Mouse (Mus musculus) forebrain, embryonic 15.5 days (tissue): ENCODE measurements at regions not wholly inside any gene's neighbourhood (a gene's known extent, or its start where the extent isn't known, plus 50 kb on each side); places are given as distances from the start of the nearest gene placed in this dataset.

Source experiments
- ATAC-seq: fragments of 200-750 bp; cut with Nextera tagmentation; replicated peaks from 2 replicates; pipeline ENCODE4 v1.8.0; 2017; ENCODE audit warnings: mild to moderate bottlenecking, moderate TSS enrichment, moderate library complexity
- H3K27ac ChIP-seq: fragments of 300-500 bp; sonication (generic); replicated peaks from 2 replicates; pipeline ENCODE4 v1.5.1; 2015; ENCODE audit warnings: mild to moderate bottlenecking, inconsistent platforms
- H3K27me3 ChIP-seq: fragments of 300-500 bp; sonication (generic); 2 replicates; pipeline ENCODE4 v1.6.1; 2015; ENCODE audit warnings: inconsistent platforms
- H3K36me3 ChIP-seq: fragments of 300-500 bp; sonication (generic); 2 replicates; pipeline ENCODE4 v1.6.1; 2015; ENCODE audit warnings: mild to moderate bottlenecking, inconsistent platforms
- H3K4me1 ChIP-seq: fragments of 300-500 bp; sonication (generic); 2 replicates; pipeline ENCODE4 v1.6.1; 2015; ENCODE audit warnings: inconsistent platforms
- H3K4me2 ChIP-seq: fragments of 300-500 bp; sonication (generic); replicated peaks from 2 replicates; pipeline ENCODE4 v1.6.1; 2015; ENCODE audit warnings: mild to moderate bottlenecking, inconsistent platforms
- H3K4me3 ChIP-seq: fragments of 300-500 bp; sonication (generic); 2 replicates; pipeline ENCODE4 v1.5.1; 2015; ENCODE audit warnings: mild to moderate bottlenecking, inconsistent platforms
- H3K9ac ChIP-seq: fragments of 300-500 bp; sonication (generic); replicated peaks from 2 replicates; pipeline ENCODE4 v1.6.1; 2015; ENCODE audit warnings: mild to moderate bottlenecking, inconsistent platforms
- H3K9me3 ChIP-seq: fragments of 300-500 bp; sonication (generic); 2 replicates; pipeline ENCODE4 v1.6.1; 2016; ENCODE audit warnings: inconsistent platforms
- WGBS: fragments of 180-500 bp; shearing (Covaris S2); methylation state at CpG from one replicate; pipeline ENCODE4 v1.1.7; 2015; ENCODE audit warnings: mixed read lengths; 5-methylcytosine and 5-hydroxymethylcytosine counted together

DNA sequence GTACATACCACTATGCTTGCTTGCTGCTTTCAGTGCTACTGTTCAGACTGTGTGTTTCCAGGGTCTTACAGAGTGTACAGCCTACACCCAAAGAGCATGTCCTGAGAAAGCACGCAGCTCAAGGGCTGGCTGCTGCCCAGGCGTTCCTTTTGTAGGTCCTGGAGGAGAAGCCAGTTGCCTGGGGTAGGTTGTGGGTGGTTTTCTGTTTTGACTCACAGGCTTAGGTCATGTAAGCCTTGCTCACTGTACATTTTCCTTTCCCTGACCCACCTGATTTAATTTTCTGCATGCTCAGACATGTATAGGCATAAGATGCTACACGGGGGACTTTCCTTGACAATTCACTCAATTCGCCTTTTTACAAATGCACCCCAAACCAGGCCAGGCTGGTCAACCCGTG, 172.9 kb upstream of the Wdfy3 start:
- Histone ChIP-seq H3K9me3 (no peaks in the 10 kb centered on the region), H3K4me1 (peaks cover 8% of the 10 kb centered on the region; the same call in 1 of the 2 replicates), H3K27me3 (no peaks in the 10 kb centered on the region), H3K9ac (no peak overlapping the region), H3K36me3 (no peaks in the 10 kb centered on the region), H3K4me2 (no peak overlapping the region), H3K4me3 (no peak overlapping the region), H3K27ac (no peak overlapping the region)
- no peak for ATAC-seq
- WGBS, result 85% methylated on average over 5 of the region's 5 CpGs

DNA sequence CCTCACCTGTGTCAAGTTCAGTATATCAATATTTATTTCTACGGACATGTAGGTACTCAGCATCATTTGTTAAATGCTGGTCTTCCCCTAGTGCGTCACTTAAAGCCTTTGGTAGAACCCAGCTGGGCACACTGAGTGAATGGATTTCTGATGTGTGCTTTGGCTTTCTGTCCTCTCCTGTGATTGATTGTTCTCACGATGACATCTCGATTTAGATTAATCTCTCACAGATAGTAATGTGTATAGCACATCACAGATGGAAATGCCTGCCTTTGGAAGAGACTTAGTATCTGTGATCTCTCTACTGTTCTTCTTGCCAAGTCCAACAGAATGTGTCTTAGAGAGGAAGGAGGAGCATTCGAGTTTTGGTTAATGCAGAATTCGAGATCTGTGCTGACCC, 175.0 kb upstream of the Wdfy3 start:
- H3K27ac ChIP-seq, result no peak overlapping the region
- no peak overlapping the region for H3K4me3 ChIP-seq
- no peak overlapping the region for H3K4me2 ChIP-seq
- H3K9ac ChIP-seq, result no peak overlapping the region
- no peaks in the 10 kb centered on the region for H3K9me3 ChIP-seq
- no peaks in the 10 kb centered on the region for H3K36me3 ChIP-seq
- H3K27me3 ChIP-seq, result no peaks in the 10 kb centered on the region
- 72% methylated on average over 6 of the region's 6 CpGs for WGBS
- peaks cover 13% of the 10 kb centered on the region for H3K4me1 ChIP-seq
- ATAC-seq, result no peak

DNA sequence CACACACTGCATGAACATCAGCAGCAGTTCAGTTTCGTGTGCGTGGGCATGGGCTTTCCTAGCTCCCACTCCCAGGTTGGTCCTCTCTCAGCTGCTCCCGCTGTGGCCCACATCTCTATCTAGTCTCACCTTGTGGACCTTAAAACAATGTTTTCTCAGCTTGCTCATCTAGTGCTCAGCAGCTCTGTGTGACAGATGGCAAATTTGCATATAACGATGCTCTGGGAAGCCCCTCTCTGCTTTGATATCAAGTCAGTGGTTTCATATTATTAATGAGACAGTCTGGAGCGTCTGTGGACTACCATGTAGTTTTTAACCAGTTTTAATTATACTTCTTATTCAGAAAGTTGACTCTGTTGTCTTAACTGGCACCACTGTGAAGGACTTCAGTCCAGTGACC, 179.0 kb upstream of the Wdfy3 start:
- 0 out of 2 replicates have a peak overlapping the region, but pooled peaks have one; percentile 8 for H3K27ac ChIP-seq
- no peak overlapping the region for H3K9ac ChIP-seq
- peaks cover 13% of the 10 kb centered on the region for H3K4me1 ChIP-seq
- no peaks in the 10 kb centered on the region for H3K36me3 ChIP-seq
- H3K4me2 ChIP-seq, result no peak overlapping the region
- no peaks in the 10 kb centered on the region for H3K9me3 ChIP-seq
- 53% methylated on average over 5 of the region's 5 CpGs for WGBS
- H3K4me3 ChIP-seq, result no peak overlapping the region
- no peaks in the 10 kb centered on the region for H3K27me3 ChIP-seq
- 0 out of 2 replicates have a peak, but pooled peaks have one; percentile 46 for ATAC-seq

DNA sequence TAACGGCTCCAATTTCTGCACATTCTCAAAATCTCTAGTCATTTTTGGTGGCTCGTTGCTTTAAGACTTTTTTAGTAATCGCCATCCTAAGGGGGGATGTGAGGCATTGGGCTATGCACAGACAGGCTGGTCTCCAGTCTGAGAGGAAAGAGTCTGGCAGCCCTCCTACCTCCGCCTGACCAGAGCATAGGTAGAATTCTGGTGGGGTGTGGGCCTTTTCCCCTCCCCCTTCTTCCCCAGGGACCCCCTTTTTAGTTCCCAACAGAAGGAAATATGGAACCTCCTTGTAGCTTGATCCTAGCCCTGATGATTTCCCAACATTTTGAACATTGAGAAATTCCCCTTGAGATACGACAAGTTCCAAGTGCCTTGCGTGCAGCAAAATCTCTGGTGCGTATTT, 181.4 kb upstream of the Wdfy3 start:
- no peak overlapping the region for H3K4me3 ChIP-seq
- H3K9ac ChIP-seq, result no peak overlapping the region
- ATAC-seq, result no peak
- peaks cover 7% of the 10 kb centered on the region for H3K4me1 ChIP-seq
- no peaks in the 10 kb centered on the region for H3K36me3 ChIP-seq
- WGBS, result 86% methylated on average over 7 of the region's 7 CpGs
- H3K9me3 ChIP-seq, result no peaks in the 10 kb centered on the region
- no peak overlapping the region for H3K27ac ChIP-seq
- H3K27me3 ChIP-seq, result no peaks in the 10 kb centered on the region
- H3K4me2 ChIP-seq, result no peak overlapping the region

DNA sequence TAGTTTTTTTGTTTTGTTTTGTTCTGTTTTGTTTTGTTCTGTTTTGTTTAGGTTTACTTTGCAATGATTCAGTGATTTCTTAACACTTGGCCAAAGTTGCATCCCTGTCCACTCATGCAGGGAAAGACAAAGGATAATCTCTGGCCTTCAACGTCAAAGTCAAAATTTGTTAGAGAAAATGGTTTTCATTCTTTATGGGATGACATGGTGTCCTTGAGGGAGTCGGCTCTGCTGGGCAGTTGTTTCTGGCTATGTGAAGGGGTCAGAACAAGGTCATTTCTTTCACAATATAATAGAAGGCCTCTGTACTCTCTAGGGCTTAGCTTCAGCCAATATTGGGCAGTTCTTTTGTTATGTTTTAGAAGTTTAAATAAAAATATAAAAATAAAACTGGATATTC, 184.1 kb upstream of the Wdfy3 start:
- H3K27ac ChIP-seq, result no peak overlapping the region
- no peaks in the 10 kb centered on the region for H3K36me3 ChIP-seq
- H3K27me3 ChIP-seq, result no peaks in the 10 kb centered on the region
- 19% methylated on average over 2 of the region's 2 CpGs for WGBS
- H3K9me3 ChIP-seq, result no peaks in the 10 kb centered on the region
- H3K4me1 ChIP-seq, result peaks cover 2% of the 10 kb centered on the region
- no peak overlapping the region for H3K4me2 ChIP-seq
- ATAC-seq, result no peak
- no peak overlapping the region for H3K9ac ChIP-seq
- H3K4me3 ChIP-seq, result no peak overlapping the region

DNA sequence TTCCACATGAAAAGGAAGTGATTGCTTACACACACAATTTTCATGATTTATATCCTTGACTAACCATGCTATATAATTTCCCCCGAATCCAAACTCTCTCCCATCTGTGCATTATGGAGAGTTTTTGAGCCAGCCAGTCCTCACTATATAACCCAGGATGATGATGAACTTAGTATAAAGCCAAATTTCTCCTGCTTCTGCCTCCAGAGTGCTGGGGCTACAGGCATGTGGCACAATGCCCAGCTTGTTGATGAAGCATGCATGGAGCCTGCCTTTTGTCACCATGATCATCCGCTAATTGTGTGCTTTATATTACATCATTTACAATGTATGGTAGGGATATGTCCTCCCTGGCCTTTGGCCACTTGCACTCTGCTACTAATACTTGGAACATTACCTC, 187.4 kb upstream of the Wdfy3 start:
- H3K4me3 ChIP-seq, result no peak overlapping the region
- no peak overlapping the region for H3K4me2 ChIP-seq
- H3K9ac ChIP-seq, result no peak overlapping the region
- no peak overlapping the region for H3K27ac ChIP-seq
- WGBS, result 64% methylated on average over 2 of the region's 2 CpGs
- H3K36me3 ChIP-seq, result no peaks in the 10 kb centered on the region
- no peaks in the 10 kb centered on the region for H3K27me3 ChIP-seq
- no peaks in the 10 kb centered on the region for H3K4me1 ChIP-seq
- no peaks in the 10 kb centered on the region for H3K9me3 ChIP-seq
- no peak for ATAC-seq

DNA sequence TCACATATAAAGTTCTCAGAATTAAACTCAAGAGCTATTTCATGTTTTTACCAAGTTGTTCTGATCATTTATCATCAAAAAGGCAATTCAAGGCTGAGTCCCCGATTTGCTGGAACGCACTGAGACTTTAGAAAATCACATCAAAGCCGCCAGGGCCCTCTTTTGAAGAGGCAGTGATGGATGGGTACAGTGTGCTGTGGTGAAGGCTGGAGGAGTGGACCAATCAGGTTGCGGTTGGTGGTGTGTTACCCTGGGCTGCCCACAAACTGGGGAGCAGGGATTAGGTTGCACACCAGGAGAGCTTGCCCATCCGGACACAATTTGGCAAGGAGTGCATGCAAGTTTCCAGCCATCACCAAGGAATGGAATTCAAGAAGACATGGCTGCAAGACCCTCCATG, 191.9 kb upstream of the Wdfy3 start:
- Histone ChIP-seq H3K27ac (no peak overlapping the region), H3K4me2 (no peak overlapping the region), H3K9ac (no peak overlapping the region), H3K27me3 (no peaks in the 10 kb centered on the region), H3K4me1 (no peaks in the 10 kb centered on the region), H3K36me3 (no peaks in the 10 kb centered on the region), H3K4me3 (no peak overlapping the region), H3K9me3 (no peaks in the 10 kb centered on the region)
- 84% methylated on average over 5 of the region's 5 CpGs for WGBS
- no peak for ATAC-seq

DNA sequence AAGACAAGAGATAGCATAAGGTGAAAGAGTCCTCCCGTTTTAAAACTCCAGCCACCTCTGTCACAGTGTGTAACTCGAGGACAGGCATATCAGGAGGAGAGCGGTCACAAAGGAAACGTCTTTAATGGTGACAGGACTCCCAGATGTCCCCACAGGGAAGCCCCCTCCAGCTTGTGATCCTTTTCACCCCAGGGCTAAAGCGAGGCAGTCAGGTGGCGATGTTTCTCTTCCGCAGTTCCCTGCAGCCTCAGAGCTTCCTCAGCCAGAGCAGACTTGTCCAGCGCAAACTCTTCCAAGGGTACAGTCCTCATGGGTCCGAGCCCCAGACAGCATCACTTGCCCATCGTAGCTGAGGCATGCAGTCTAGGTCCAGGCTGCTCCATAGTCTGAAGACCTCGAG, 196.7 kb upstream of the Wdfy3 start:
- Histone ChIP-seq H3K4me1 (no peaks in the 10 kb centered on the region), H3K9me3 (no peaks in the 10 kb centered on the region), H3K27me3 (no peaks in the 10 kb centered on the region), H3K4me3 (no peak overlapping the region), H3K36me3 (no peaks in the 10 kb centered on the region), H3K9ac (no peak overlapping the region), H3K27ac (no peak overlapping the region), H3K4me2 (no peak overlapping the region)
- 66% methylated on average over 11 of the region's 11 CpGs for WGBS
- no peak for ATAC-seq

DNA sequence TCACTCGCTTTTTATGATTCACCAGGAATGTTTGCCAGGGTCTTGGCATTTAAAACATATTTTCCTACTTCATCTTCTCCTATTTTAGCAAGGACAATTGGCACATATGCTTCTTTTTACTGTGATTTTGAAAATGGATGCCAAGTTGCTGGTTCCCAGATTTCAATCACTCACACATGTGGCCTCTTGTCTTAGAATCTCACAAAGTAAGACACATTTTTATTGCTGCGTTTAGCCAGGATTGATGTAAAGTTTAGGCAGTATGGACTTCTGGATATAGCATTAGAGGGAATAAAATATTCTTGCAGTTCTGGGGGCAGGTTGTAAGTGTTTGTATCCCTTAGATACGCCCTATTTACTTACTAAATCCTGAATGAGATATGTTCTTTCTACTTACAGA, 197.4 kb upstream of the Wdfy3 start:
- H3K27ac ChIP-seq, result no peak overlapping the region
- H3K27me3 ChIP-seq, result no peaks in the 10 kb centered on the region
- H3K9me3 ChIP-seq, result no peaks in the 10 kb centered on the region
- no peak overlapping the region for H3K9ac ChIP-seq
- 75% methylated on average over 3 of the region's 3 CpGs for WGBS
- no peak overlapping the region for H3K4me3 ChIP-seq
- H3K4me2 ChIP-seq, result no peak overlapping the region
- no peaks in the 10 kb centered on the region for H3K4me1 ChIP-seq
- H3K36me3 ChIP-seq, result no peaks in the 10 kb centered on the region
- ATAC-seq, result no peak

DNA sequence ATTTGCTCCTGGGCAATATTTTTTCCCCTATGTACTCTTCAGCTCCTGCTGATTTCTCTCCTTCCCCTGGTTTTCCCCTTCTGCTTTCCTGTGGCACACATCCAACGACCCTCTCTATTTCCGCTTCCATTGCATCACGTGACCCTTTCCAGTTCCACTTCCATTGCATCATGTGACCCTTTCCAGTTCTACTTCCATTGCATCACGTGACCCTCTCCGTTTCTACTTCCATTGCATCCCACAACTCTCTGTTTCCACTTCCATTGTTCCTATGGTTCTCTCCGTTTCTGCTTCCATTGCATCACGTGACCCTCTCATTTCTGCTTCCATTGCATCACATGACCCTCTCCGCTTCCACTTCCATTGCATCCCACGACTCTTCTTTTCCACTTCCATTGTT, 199.5 kb upstream of the Wdfy3 start:
- Histone ChIP-seq H3K9me3 (no peaks in the 10 kb centered on the region), H3K27ac (no peak overlapping the region), H3K36me3 (no peaks in the 10 kb centered on the region), H3K27me3 (no peaks in the 10 kb centered on the region), H3K4me3 (no peak overlapping the region), H3K4me2 (no peak overlapping the region), H3K4me1 (no peaks in the 10 kb centered on the region), H3K9ac (no peak overlapping the region)
- WGBS, result 89% methylated on average over 9 of the region's 9 CpGs
- no peak for ATAC-seq

DNA sequence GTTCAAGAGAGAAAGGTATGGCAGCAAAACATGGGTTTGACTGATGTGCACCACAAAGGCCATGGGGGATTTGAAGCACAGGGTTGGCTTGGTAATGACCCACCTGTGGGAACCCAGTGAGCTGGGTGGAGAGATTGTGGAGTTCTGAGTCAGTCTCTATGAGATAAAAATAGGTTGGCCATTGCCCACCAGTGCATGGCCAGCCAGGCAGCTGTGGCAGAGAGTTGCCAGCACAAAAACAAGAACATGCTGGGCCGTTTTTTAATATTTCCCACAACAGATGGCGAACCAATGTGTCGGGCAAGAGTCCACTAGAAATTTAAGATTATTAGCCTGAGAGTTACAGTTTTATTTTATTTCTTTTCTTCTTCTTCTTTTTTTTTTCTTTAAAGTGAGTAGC, 205.6 kb upstream of the Arhgap24 start:
- Histone ChIP-seq H3K9ac (no peak overlapping the region), H3K9me3 (no peaks in the 10 kb centered on the region), H3K4me3 (no peak overlapping the region), H3K27me3 (no peaks in the 10 kb centered on the region), H3K4me1 (no peaks in the 10 kb centered on the region), H3K4me2 (no peak overlapping the region), H3K36me3 (no peaks in the 10 kb centered on the region), H3K27ac (no peak overlapping the region)
- 86% methylated on average over 3 of the region's 3 CpGs for WGBS
- ATAC-seq, result no peak

DNA sequence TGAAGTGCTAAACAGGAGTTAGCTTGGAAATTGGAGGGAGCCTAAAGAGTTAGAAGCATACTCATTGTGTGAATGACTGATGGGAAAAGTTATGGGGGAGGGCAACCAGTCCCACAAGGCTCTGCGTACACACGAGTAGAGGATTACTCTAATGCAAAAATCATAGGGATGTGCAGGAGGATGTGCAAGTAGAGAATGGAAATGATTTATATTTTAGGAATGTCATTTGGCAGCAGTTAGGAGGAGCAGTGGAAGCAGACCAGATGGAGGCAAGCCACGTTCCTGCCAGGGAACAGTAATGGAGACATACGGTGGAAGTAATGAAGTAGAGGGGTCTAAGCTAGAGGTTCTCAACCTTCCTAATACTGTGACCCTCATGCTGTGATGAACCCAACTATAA, 194.1 kb upstream of the Arhgap24 start:
- H3K4me1 ChIP-seq, result 0 out of 2 replicates have a peak, but pooled peaks cover 3% of the 10 kb centered on the region
- H3K4me3 ChIP-seq, result no peak overlapping the region
- H3K27ac ChIP-seq, result no peak overlapping the region
- H3K9me3 ChIP-seq, result no peaks in the 10 kb centered on the region
- 77% methylated on average over 4 of the region's 4 CpGs for WGBS
- H3K36me3 ChIP-seq, result no peaks in the 10 kb centered on the region
- H3K27me3 ChIP-seq, result no peaks in the 10 kb centered on the region
- H3K4me2 ChIP-seq, result no peak overlapping the region
- H3K9ac ChIP-seq, result no peak overlapping the region
- ATAC-seq, result no peak

DNA sequence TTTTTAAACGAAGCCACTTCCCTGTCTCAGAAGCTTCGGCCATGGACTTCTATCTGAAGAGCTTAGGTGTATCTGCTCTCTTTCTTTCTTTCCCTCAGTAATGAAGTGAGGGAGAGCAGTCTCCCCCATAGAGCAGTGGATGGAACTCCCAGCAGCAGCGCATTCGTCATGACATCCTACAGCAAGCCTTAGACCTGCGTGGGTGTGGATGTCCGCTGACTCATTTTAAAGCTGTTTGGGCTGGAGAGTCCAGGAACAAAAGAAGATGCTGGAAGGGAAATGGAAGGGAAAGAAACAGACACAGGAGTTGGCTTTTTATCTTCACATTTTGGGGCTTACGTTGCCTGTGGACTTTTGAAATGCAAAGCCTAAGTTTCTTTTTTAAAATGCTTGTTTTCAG, 190.3 kb upstream of the Arhgap24 start:
- H3K36me3 ChIP-seq, result no peaks in the 10 kb centered on the region
- 0 out of 2 replicates have a peak, but pooled peaks cover 3% of the 10 kb centered on the region for H3K4me1 ChIP-seq
- no peaks in the 10 kb centered on the region for H3K9me3 ChIP-seq
- WGBS, result 91% methylated on average over 7 of the region's 7 CpGs
- no peak overlapping the region for H3K4me2 ChIP-seq
- H3K9ac ChIP-seq, result no peak overlapping the region
- H3K4me3 ChIP-seq, result no peak overlapping the region
- H3K27me3 ChIP-seq, result no peaks in the 10 kb centered on the region
- H3K27ac ChIP-seq, result no peak overlapping the region
- ATAC-seq, result no peak
